Mouse (Mus musculus) megakaryocyte, embryonic 14.5 days (primary cell): ENCODE data around the gene Fnbp1. TPM values are rescaled to one million over a fixed set of nuclear protein-coding genes. Genes with fewer than 3 reads are reported as not detected.

Experiments used
- H3K27me3 ChIP-seq: replicated peaks from 2 replicates; pipeline ENCODE3; 2012; ENCODE audit warnings: inconsistent platforms
- H3K36me3 ChIP-seq: replicated peaks from 2 replicates; pipeline ENCODE3; 2012; ENCODE audit warnings: low read length, inconsistent platforms, mixed read lengths
- H3K4me1 ChIP-seq: 2 replicates; pipeline ENCODE4 v1.6.1; 2012; ENCODE audit warnings: inconsistent platforms
- H3K4me3 ChIP-seq: replicated peaks from 2 replicates; pipeline ENCODE3; 2012; ENCODE audit warnings: moderate library complexity, mild to moderate bottlenecking, inconsistent platforms
- H3K9me3 ChIP-seq: 2 replicates; pipeline ENCODE4 v1.6.1; 2012; ENCODE audit warnings: inconsistent platforms
- FLI1 ChIP-seq: IDR thresholded peaks from 2 replicates; pipeline ENCODE4 v1.6.1; 2012; ENCODE audit warnings: low read length, inconsistent platforms, mixed read lengths
- GATA1 ChIP-seq: IDR thresholded peaks from 3 replicates; pipeline ENCODE4 v1.6.1; 2012; ENCODE audit warnings: mixed read lengths, low read length, inconsistent platforms, borderline replicate concordance
- polyA plus RNA-seq: library from polyadenylated mRNA; stranded (reverse); fragments of >175 nt; gene quantifications from 2 replicates; pipeline ENCODE4 v1.2.3, GENCODE M21; 2012; ENCODE audit warnings: low replicate concordance; ENCODE audit not compliant: insufficient read depth

The Fnbp1 gene
- polyA plus RNA-seq, 1 experiment, result 52.5 TPM

DNA sequence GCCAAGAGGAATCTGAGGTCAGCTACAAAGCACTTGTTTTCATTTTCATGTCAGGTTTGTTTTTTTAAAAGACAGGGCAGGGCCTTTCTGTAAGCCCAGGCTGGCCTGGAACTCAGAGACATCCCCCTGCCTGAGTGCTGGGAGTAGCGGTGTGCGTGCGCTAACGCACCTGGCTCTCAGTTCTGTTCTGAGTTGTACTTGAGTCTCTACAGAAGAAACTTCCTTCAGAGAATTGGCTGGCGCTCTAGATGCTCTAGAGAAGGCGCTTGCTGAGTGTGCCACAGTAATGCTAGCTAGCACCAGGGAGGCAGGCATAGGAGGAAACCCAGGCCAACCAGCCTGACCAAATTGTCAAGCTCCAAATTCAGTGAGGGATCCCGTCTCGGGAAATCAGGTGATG lies 52.9 kb downstream of the Fnbp1 start:
- Histone ChIP-seq H3K36me3 (peaks cover 86% of the 10 kb centered on the region), H3K4me3 (peak overlapping the region; percentile 65), H3K9me3 (peaks cover 5% of the 10 kb centered on the region; the same call in 1 of the 2 replicates), H3K27me3 (no peaks in the 10 kb centered on the region), H3K4me1 (peaks cover 84% of the 10 kb centered on the region)
- TF ChIP-seq FLI1 (no peak), GATA1 (no peak)

DNA sequence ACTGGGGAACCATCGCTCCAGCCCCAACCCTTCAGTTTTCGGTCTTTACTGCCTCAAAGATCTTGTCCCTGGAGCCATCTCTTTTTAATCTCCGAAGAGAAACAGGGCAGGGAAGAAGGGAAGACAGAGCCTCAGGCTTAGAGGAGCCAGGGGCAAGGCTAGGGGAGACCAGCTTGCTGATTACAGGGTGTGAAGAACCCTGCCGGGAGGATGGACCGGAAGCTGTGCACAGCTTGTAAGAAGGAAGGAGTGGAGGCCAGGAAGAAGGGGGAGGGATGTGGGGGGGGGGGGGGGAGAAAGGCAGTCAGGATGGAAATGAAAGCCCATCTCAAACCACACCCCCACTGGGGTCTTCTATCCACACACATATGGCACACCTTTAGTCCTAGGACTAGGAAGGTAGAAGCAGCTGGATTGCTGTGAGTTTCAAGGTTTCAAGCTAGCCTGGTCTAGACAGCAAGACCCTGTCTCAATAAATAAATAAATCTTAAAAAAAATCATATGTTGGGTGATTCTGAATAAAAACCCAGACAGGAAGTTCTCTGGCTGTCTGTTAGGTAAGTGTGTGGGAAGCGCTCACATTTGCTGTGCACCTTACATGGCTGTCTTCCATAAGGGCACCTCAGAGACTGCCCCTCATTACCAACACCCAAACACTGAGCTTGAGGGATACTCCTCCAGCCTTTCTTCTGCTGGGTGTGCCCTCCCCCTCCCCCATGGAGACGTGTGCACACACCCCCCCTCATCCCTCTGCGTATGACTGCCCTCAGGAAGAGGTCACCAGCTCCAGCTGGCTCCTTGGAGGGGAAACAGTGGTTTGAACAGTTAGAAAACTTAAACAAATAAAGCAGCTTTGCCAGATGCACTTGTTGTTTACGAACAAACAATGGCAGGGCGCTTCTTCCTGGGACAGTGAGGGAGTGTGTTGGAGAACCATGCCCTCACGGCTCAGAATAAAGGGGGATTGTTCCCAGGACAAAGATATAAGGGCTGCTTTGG lies 53.8 kb downstream of the Fnbp1 start:
- TF ChIP-seq FLI1 (no peak), GATA1 (no peak)
- Histone ChIP-seq H3K9me3 (peaks cover 5% of the 10 kb centered on the region; the same call in 1 of the 2 replicates), H3K27me3 (no peaks in the 10 kb centered on the region), H3K36me3 (peaks cover 86% of the 10 kb centered on the region), H3K4me3 (peak overlapping the region; percentile 83), H3K4me1 (peaks cover 91% of the 10 kb centered on the region)

DNA sequence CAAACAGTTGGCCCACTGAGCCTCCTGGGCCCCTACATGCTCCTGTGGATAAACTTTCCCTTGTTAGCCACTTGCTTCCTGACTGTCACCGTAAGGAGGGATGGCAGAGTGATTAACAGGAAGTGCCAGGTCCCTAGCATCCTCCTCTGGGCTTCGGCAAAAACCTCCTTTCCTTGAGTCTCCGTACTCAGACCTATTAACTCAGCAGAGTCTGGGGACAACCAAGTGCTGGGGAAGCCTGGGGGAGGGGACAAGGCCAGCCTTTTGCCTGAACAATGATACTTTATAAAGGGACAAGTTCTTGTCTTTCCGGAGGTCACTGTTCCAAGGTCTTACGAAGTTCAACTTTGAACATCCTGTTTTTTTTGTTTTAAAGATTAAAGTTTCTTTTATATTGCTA lies 54.7 kb downstream of the Fnbp1 start:
- Histone ChIP-seq H3K9me3 (peaks cover 5% of the 10 kb centered on the region; the same call in 1 of the 2 replicates), H3K36me3 (peaks cover 86% of the 10 kb centered on the region), H3K4me3 (peak overlapping the region; percentile 54), H3K4me1 (peaks cover 94% of the 10 kb centered on the region), H3K27me3 (no peaks in the 10 kb centered on the region)
- TF ChIP-seq GATA1 (no peak), FLI1 (no peak)

DNA sequence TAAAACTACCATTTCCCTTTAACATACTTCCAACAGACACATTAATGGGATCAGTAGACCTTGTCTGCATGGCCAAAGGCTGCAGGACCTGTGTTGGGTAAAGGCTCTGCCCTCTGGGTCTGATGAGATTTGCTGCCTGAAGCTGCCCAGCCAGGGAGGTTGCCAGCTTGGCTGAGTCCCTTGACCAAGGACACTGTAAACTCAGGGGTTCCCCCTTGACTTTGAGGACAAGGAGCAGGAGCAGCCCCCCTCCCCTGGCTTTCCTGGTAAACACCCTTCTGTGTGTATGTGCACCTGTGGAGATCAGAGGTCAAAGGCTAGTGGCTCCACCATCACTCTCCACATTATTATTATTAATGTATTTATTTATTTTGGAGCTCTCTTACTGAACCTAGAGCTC lies 55.3 kb downstream of the Fnbp1 start:
- Histone ChIP-seq H3K27me3 (no peaks in the 10 kb centered on the region), H3K4me3 (no peak overlapping the region), H3K36me3 (peaks cover 84% of the 10 kb centered on the region), H3K9me3 (peaks cover 5% of the 10 kb centered on the region; the same call in 1 of the 2 replicates), H3K4me1 (peaks cover 94% of the 10 kb centered on the region)
- TF ChIP-seq GATA1 (no peak), FLI1 (no peak)

DNA sequence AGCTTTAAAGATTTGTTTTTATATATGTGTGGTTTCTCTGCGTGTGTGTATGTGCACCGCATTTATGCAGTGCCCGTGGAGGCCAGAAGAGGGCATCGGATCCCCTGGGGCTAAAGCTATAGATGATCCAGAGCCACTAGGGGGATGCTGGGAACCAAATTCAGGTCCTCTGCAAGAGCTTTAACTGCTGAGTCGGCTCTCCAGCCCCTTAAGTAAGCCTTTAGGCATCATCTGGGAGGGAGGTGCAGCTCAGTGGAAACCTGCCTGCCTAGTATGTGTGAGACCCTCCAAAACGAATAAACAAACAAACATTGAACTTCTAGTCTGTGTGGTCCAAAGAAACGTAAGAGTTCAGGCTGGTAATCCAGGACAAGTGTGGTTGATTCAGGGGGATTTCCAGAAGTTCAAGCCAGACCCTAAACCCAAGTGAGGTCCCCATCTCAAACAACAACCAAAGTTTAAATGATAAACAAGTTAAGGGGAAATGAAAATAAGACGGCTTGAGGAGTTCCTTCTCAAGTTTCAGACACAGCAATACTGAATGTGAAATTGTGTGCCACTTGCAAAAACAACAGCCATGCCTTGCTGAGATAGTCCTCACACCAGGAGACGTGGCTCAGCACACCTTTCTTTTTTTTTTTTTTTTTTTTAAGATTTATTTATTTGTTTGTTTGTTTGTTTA lies 57.5 kb downstream of the Fnbp1 start:
- TF ChIP-seq GATA1 (no peak), FLI1 (no peak)
- no peak overlapping the region for H3K4me3 ChIP-seq
- H3K36me3 ChIP-seq, result peaks cover 83% of the 10 kb centered on the region
- H3K9me3 ChIP-seq, result peaks cover 5% of the 10 kb centered on the region; the same call in 1 of the 2 replicates
- H3K4me1 ChIP-seq, result peaks cover 98% of the 10 kb centered on the region
- no peaks in the 10 kb centered on the region for H3K27me3 ChIP-seq

DNA sequence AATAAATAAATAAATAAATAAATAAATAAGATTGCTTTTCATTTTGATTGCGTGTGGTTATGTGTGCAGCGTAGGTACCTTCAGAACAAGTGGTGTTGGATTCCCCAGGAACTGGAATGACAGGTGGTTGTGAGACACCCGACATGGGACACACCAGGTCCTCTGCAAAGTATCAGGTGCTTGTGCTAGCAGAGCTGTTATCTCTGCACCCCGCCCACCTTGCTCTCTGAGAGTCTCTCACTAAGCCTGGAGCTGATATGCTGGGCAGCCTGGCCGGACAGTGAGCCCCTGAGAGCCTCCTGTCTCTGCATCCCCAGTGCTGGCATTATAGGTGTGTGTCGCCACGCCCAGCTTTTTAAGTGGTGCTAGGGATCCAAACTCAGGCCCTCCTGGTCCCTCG lies 58.4 kb downstream of the Fnbp1 start:
- TF ChIP-seq FLI1 (no peak), GATA1 (no peak)
- peaks cover 84% of the 10 kb centered on the region for H3K36me3 ChIP-seq
- peaks cover 5% of the 10 kb centered on the region; the same call in 1 of the 2 replicates for H3K9me3 ChIP-seq
- no peaks in the 10 kb centered on the region for H3K27me3 ChIP-seq
- peak overlapping the region; percentile 18 for H3K4me3 ChIP-seq
- H3K4me1 ChIP-seq, result peaks cover 98% of the 10 kb centered on the region

DNA sequence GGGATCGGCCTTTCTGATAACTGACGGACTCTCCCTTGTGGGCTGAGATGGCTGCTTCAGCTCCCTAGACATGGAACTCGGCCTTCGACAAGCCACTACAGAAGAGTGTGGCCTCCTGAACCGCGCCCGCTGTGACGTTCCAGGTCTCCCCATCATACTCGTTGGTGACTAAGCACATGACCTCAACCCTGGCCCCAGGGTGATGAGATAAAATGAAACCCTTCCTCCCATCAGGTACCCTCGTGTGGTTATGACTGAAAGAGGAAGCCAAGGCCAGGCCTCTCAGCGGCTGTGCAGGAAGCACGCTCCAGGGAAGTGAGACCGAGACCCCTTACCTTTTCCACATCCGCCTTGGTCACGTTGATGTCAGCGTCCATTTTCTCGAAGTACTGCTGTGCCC lies 59.2 kb downstream of the Fnbp1 start:
- peaks cover 5% of the 10 kb centered on the region; the same call in 1 of the 2 replicates for H3K9me3 ChIP-seq
- TF ChIP-seq FLI1, result no peak
- TF ChIP-seq GATA1, result no peak
- peaks cover 98% of the 10 kb centered on the region for H3K4me1 ChIP-seq
- peaks cover 92% of the 10 kb centered on the region for H3K36me3 ChIP-seq
- peak overlapping the region; percentile 69 for H3K4me3 ChIP-seq
- H3K27me3 ChIP-seq, result no peaks in the 10 kb centered on the region

DNA sequence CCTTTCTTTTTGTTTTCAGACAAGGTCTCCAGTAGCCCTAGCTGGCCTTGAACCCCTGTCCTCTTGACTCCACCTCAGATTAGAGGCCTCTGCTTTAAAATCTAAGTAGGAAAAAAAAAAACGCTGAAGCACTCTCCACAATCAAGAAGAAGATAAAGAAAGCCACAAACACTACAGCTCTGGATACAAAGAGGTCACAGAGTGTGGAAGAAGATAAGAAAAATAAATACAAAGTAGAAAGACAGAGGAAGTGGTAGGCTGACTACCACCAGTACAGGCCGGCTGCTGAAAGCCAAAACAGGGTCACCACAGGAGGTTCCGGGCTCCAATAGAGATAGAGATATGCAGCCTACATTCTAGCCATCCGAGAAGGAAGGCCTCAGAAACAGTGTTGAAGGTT lies 60.5 kb downstream of the Fnbp1 start:
- Histone ChIP-seq H3K4me3 (no peak overlapping the region), H3K9me3 (peaks cover 5% of the 10 kb centered on the region; the same call in 1 of the 2 replicates), H3K36me3 (peaks cover 94% of the 10 kb centered on the region), H3K4me1 (peaks cover 98% of the 10 kb centered on the region), H3K27me3 (no peaks in the 10 kb centered on the region)
- peak; percentile 60; the same call in 1 of the 3 replicates for TF ChIP-seq GATA1
- TF ChIP-seq FLI1, result no peak

DNA sequence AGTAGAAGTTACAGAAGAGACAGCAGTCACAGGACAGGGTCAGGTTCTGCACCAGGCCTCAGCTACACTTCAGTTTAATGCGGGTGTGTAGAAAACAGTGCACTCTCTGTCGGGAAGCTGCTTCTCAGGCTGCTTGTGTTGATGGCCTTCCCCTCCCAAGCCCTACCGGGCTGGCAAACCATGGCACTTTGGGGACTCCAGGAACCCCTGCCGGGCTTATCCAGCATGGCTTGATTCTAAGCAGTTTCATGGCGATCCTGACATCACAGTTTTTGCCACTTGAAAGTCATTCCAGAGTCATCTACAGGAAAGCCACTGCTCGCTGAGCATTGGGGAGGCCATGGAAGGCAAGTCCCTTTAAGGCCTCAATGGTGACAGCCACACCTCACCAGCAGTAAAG lies 62.7 kb downstream of the Fnbp1 start:
- no peak for TF ChIP-seq GATA1
- TF ChIP-seq FLI1, result no peak
- Histone ChIP-seq H3K27me3 (no peaks in the 10 kb centered on the region), H3K9me3 (peaks cover under 1% of the 10 kb centered on the region; the same call in 1 of the 2 replicates), H3K36me3 (peaks cover 92% of the 10 kb centered on the region), H3K4me1 (peaks cover 95% of the 10 kb centered on the region), H3K4me3 (no peak overlapping the region)

DNA sequence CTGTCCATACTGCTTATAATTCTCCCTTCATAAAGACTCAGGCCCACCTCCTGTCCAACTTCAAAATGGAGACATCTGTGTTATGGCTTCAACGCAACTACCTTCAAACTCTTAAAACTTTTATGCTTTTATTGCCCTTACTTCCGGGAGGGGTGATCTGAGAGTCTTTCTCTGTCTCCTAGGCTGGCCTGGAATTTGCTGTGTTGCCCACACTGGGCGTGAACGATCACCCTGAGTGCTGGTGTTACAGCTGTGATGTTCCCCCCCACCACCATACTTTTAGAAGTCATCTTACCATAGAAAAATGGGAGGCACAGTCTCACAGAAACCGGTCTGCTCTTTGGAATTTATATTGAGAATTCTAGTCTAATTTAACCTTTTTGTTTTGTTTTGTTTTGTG lies 64.2 kb downstream of the Fnbp1 start:
- no peaks in the 10 kb centered on the region for H3K9me3 ChIP-seq
- no peaks in the 10 kb centered on the region for H3K27me3 ChIP-seq
- H3K4me3 ChIP-seq, result no peak overlapping the region
- H3K36me3 ChIP-seq, result peaks cover 92% of the 10 kb centered on the region
- H3K4me1 ChIP-seq, result peaks cover 87% of the 10 kb centered on the region
- no peak for TF ChIP-seq FLI1
- TF ChIP-seq GATA1, result no peak
